Mouse (Mus musculus): ENCODE measurements at regions not wholly inside any gene's neighbourhood (a gene's known extent, or its start where the extent isn't known, plus 50 kb on each side); places are given as distances from the start of the nearest gene placed in this dataset.

DNA sequence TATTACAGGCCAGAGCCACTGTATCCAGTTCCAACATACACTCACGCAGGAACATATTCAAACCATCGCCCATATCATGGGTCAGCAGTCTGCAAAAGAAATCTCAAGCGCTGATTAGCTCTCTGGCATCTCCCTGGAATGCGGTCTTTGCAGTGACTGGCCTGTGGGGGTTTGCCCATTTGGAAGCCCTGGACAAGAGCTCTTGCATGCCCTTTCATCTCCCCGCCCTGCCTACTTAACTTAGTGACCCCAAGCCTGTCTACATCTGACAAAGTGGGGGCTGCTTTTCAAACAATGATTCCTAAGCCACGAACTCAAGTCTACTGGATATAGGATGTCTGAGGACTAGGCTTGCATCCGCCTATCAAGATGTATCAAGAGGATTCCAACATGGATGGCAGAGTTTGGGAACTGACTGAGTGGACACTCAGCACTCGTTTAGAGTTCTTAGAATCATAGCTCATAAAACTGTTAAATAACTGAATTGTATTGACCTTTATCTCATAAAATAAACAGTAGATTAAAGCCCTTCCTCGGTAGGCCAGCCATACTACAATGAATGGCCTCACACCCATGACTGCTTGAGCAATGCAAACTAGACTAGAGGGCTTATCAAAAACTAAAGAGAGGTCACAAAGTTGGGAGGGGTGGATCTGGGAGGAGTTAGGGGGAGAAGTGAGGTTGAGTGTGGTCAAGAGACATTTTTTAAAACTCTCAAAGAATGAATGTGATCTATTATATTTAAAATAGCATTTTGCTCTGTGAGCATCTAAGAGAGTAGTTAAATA, 97.4 kb upstream of the Zfp827 start:
- TF ChIP-seq ELF1 (IDR thresholded peaks at IDR 0.05; ENCODE audit: low read depth, low read length) (no peak), POLR2A (IDR thresholded peaks at IDR 0.05; ENCODE audit: low read depth, low read length) (no peak), MAX (IDR thresholded peaks at IDR 0.05; ENCODE audit: low read length) (no peak), PAX5 (IDR thresholded peaks at IDR 0.05; ENCODE audit: low read length) (no peak), EP300 (IDR thresholded peaks at IDR 0.05; ENCODE audit: low read length) (no peak), GABPA (IDR thresholded peaks at IDR 0.05; ENCODE audit: insufficient replicate concordance, low read depth, low read length) (no peak)
